Mouse (Mus musculus) stomach, embryonic 14.5 days (tissue): ENCODE data around the gene Gpam. TPM values are rescaled to one million over a fixed set of nuclear protein-coding genes. Genes with fewer than 3 reads are reported as not detected.

Source experiments
- ATAC-seq: fragments of 200-750 bp; cut with Nextera tagmentation; 2 replicates; pipeline ENCODE4 v1.8.0; 2017; ENCODE audit warnings: low read depth, moderate TSS enrichment; ENCODE audit not compliant: insufficient number of reproducible peaks, insufficient read depth, low FRiP score
- H3K27ac ChIP-seq: fragments of 300-500 bp; sonication (generic); 2 replicates; pipeline ENCODE4 v1.5.1; 2014; ENCODE audit warnings: mild to moderate bottlenecking, low read length, moderate library complexity, mixed read lengths
- H3K27me3 ChIP-seq: fragments of 300-500 bp; sonication (generic); 2 replicates; pipeline ENCODE4 v1.6.1; 2014; ENCODE audit warnings: low read length, control low read depth, mixed read lengths; ENCODE audit not compliant: control insufficient read depth, insufficient read depth
- H3K36me3 ChIP-seq: fragments of 300-500 bp; sonication (generic); 2 replicates; pipeline ENCODE4 v1.6.1; 2014; ENCODE audit warnings: mild to moderate bottlenecking, control low read depth, low read length, moderate library complexity, mixed read lengths; ENCODE audit not compliant: control insufficient read depth, insufficient read depth
- H3K4me1 ChIP-seq: fragments of 300-500 bp; sonication (generic); 2 replicates; pipeline ENCODE4 v1.6.1; 2014; ENCODE audit warnings: low read length, control low read depth, mixed read lengths; ENCODE audit not compliant: control insufficient read depth, insufficient read depth
- H3K4me2 ChIP-seq: fragments of 300-500 bp; sonication (generic); replicated peaks from 2 replicates; pipeline ENCODE4 v1.6.1; 2014; ENCODE audit warnings: low read depth, low read length, control low read depth
- H3K4me3 ChIP-seq: fragments of 300-500 bp; sonication (generic); 2 replicates; pipeline ENCODE4 v1.5.1; 2014; ENCODE audit warnings: low read depth, low read length, control low read depth
- H3K9ac ChIP-seq: fragments of 300-500 bp; sonication (generic); replicated peaks from 2 replicates; pipeline ENCODE4 v1.6.1; 2014; ENCODE audit warnings: low read depth, mild to moderate bottlenecking, control low read depth, low read length, moderate library complexity, mixed read lengths
- H3K9me3 ChIP-seq: fragments of 300-500 bp; sonication (generic); 2 replicates; pipeline ENCODE4 v1.6.1; 2016; ENCODE audit warnings: low read depth, low read length, control low read depth; ENCODE audit not compliant: control insufficient read depth
- WGBS: fragments of 180-500 bp; shearing (Covaris S2); extraction: QIAGEN DNeasy Blood & Tissue Kit; methylation state at CpG from one replicate; pipeline ENCODE4 v1.1.7; 2014; 5-methylcytosine and 5-hydroxymethylcytosine counted together
- polyA plus RNA-seq: library from polyadenylated mRNA; unstranded; fragments of >200 nt; fragmentation: Nextera tagmentation; extraction: Ambion mirVana; gene quantifications from 2 replicates; pipeline ENCODE4 v1.2.1, GENCODE M21; 2014

Gpam gene
- polyA plus RNA-seq, 1 experiment from 2014 or later = 16.6 TPM

- H3K4me3 ChIP-seq = no peak overlapping the region
- peaks cover 13% of the 10 kb centered on the region; the same call in 1 of the 2 replicates for H3K4me1 ChIP-seq
- no peak overlapping the region for H3K27ac ChIP-seq
- no peaks in the 10 kb centered on the region for H3K27me3 ChIP-seq
- peaks cover 17% of the 10 kb centered on the region; the same call in 1 of the 2 replicates for H3K36me3 ChIP-seq
- no peaks in the 10 kb centered on the region for H3K9me3 ChIP-seq
- ATAC-seq = no peak
- H3K4me2 ChIP-seq = 0 out of 2 replicates have a peak overlapping the region, but pooled peaks have one; percentile 20
- no peak overlapping the region for H3K9ac ChIP-seq
- 20% methylated on average over 9 of the region's 9 CpGs for WGBS
These were observed 29.6 kb downstream of the Gpam start for GRCm38 (mm10) chr19:55097396-55097967.

DNA sequence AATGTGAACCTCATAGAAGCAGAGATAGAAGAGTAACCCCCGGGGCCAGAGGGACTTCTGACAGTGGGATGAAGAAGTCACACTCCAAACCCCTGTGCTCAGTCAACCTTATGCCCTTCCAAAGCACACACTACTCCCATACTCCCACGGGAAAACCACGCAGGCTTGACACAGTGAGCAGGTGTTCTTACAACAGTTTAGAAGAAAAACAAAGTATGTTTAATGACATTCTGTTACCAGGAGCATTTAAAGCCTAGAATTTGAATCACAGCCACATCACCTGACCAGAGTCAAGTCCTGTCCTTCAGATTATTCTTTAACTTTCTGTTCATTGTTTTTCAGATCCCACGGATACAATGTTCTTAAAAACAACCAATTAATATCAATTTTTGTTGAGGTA is 30.4 kb downstream of the Gpam start:
- Histone ChIP-seq H3K4me2 (no peak overlapping the region), H3K4me3 (no peak overlapping the region)
- ATAC-seq = no peak

DNA sequence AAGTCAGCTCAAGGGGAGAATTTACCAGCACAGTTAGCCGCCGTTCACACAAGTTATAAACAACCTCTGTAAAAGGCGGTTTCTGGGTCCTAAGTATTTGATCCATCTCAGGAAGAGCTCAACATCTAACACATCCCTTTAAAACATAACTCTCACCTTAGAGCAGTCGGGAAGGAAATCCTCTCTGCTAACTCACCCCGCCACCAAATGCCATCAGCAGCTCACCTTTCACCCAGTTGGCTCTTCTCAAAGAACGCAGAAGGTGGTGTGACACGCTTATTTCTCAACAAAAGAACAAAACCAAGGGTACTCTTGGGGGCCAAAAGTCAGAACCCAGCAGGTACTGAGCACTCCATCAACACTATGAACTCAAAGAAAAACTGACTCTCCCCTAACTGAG is 31.5 kb downstream of the Gpam start:
- Histone ChIP-seq H3K4me1 (peaks cover 13% of the 10 kb centered on the region), H3K27ac (no peak overlapping the region), H3K27me3 (no peaks in the 10 kb centered on the region), H3K4me2 (no peak overlapping the region), H3K9me3 (no peaks in the 10 kb centered on the region), H3K9ac (no peak overlapping the region), H3K4me3 (no peak overlapping the region), H3K36me3 (peaks cover 19% of the 10 kb centered on the region; the same call in 1 of the 2 replicates)
- WGBS = 60% methylated on average over 7 of the region's 7 CpGs
- no peak for ATAC-seq

More for the DNA sequence above, 30.4 kb downstream of the Gpam start:
- Histone ChIP-seq H3K9me3 (no peaks in the 10 kb centered on the region), H3K9ac (no peak overlapping the region), H3K4me1 (peaks cover 13% of the 10 kb centered on the region), H3K27ac (no peak overlapping the region), H3K36me3 (peaks cover 17% of the 10 kb centered on the region; the same call in 1 of the 2 replicates), H3K27me3 (no peaks in the 10 kb centered on the region)
- 63% methylated on average over 4 of the region's 4 CpGs for WGBS

DNA sequence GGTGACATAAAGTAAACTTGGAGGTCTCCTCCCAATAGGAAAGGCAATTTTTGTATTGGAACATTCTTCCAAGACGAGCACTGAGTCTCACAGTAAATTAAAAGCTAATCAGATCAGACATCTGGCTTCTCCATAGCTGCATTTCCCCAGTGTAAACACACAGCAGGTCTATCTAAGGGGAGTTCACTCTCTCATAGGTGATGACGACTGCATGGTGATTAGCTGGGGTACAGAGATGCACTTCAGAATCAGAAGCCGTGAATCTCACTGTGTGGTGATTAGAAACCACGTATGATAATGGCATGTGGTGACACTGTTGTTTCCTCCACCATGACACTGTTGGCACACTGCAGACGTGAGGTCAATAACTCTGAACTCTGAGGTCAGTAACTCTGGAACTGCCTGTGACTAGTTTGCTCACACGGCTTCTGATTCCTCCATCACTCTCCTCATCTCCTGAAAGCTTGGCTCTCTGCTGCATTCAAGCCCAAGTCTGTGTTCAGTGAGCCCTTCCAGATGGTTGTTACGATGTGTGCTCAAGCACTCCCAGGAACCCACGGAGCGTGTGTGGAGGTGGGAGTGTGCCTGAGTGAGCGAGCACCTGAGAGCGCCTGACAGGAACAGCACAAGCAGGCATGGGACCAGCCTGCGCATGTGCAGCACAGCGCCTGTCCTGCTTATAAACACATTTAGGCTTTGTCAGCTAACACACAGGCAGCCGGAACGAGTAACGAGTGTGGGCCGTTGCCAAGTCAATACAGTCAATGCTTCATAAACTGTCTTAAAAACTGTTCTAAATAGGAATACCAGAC is 35.2 kb downstream of the Gpam start:
- H3K36me3 ChIP-seq = peaks cover 55% of the 10 kb centered on the region
- ATAC-seq = no peak
- H3K4me2 ChIP-seq = no peak overlapping the region
- H3K4me1 ChIP-seq = no peaks in the 10 kb centered on the region; the same call in 1 of the 2 replicates
- H3K4me3 ChIP-seq = no peak overlapping the region
- no peaks in the 10 kb centered on the region for H3K9me3 ChIP-seq
- WGBS = 69% methylated on average over 17 of the region's 17 CpGs
- H3K27me3 ChIP-seq = no peaks in the 10 kb centered on the region
- no peak overlapping the region for H3K27ac ChIP-seq
- no peak overlapping the region for H3K9ac ChIP-seq

DNA sequence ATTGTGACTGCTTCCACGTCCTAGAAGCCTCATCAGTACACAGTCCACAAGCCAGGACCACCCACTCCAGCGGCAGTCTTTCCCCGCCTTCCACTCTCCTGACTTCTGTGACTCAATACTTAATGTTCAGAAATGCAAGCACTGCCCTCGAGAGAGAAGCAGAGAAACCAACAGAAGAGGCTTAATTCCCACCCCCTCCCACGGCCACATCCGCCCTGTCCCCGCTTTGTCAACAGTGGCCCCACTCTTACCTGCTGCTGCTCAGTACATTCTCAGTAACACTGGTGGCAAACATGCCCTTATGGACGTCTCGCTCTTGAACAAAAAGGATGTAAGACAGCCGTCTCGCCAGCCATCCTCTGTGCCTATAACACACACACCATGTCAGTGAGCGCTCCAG is 36.2 kb downstream of the Gpam start:
- no peaks in the 10 kb centered on the region; the same call in 1 of the 2 replicates for H3K4me1 ChIP-seq
- no peaks in the 10 kb centered on the region for H3K27me3 ChIP-seq
- H3K4me3 ChIP-seq = no peak overlapping the region
- H3K27ac ChIP-seq = no peak overlapping the region
- H3K9me3 ChIP-seq = no peaks in the 10 kb centered on the region
- 0 out of 2 replicates have a peak, but pooled peaks have one; percentile 10 for ATAC-seq
- H3K9ac ChIP-seq = no peak overlapping the region
- H3K4me2 ChIP-seq = no peak overlapping the region
- WGBS = 72% methylated on average over 12 of the region's 12 CpGs
- peaks cover 57% of the 10 kb centered on the region for H3K36me3 ChIP-seq

GRCm38 (mm10) chr19:55090142-55090541 is 36.9 kb downstream of the Gpam start:
- Histone ChIP-seq H3K4me3 (no peak overlapping the region), H3K9ac (no peak overlapping the region), H3K27ac (no peak overlapping the region), H3K36me3 (peaks cover 54% of the 10 kb centered on the region), H3K4me2 (no peak overlapping the region), H3K9me3 (no peaks in the 10 kb centered on the region), H3K4me1 (no peaks in the 10 kb centered on the region; the same call in 1 of the 2 replicates), H3K27me3 (no peaks in the 10 kb centered on the region)
- no peak for ATAC-seq
- WGBS = 58% methylated on average over 7 of the region's 7 CpGs

- H3K4me2 ChIP-seq = no peak overlapping the region
- H3K4me3 ChIP-seq = no peak overlapping the region
- H3K4me1 ChIP-seq = no peaks in the 10 kb centered on the region; the same call in 1 of the 2 replicates
- no peak overlapping the region for H3K9ac ChIP-seq
- no peak overlapping the region for H3K27ac ChIP-seq
- ATAC-seq = no peak
- H3K9me3 ChIP-seq = no peaks in the 10 kb centered on the region
- no peaks in the 10 kb centered on the region for H3K27me3 ChIP-seq
- H3K36me3 ChIP-seq = peaks cover 69% of the 10 kb centered on the region
- 87% methylated on average over 8 of the region's 8 CpGs for WGBS
These were observed 39.3 kb downstream of the Gpam start for GRCm38 (mm10) chr19:55087776-55088175.

GRCm38 (mm10) chr19:55085857-55086185 is 41.2 kb downstream of the Gpam start:
- H3K4me1 ChIP-seq = no peaks in the 10 kb centered on the region
- H3K27ac ChIP-seq = no peak overlapping the region
- H3K27me3 ChIP-seq = no peaks in the 10 kb centered on the region
- no peak for ATAC-seq
- peaks cover 82% of the 10 kb centered on the region for H3K36me3 ChIP-seq
- H3K9me3 ChIP-seq = no peaks in the 10 kb centered on the region
- H3K9ac ChIP-seq = no peak overlapping the region
- H3K4me2 ChIP-seq = no peak overlapping the region
- WGBS = 91% methylated on average over 7 of the region's 7 CpGs
- no peak overlapping the region for H3K4me3 ChIP-seq
